Mouse (Mus musculus) retina, adult 2 months (tissue): ENCODE data around the gene Scaf1.

ENCODE experiments used
- DNase-seq: peaks from one replicate; pipeline ENCODE4 v3.0.0-alpha.2; 2012; ENCODE audit warnings: low read depth, low spot score

Gene Scaf1

GRCm38 (mm10) chr7:45015957-45016612, at the start of gene Scaf1:
Scaf1 (minus strand) TSS chr7:45016363.
- DNase-seq = peak; percentile 99

- peak; percentile 96 for DNase-seq
These were observed 46.2 kb upstream of the Scaf1 start, which contains the start of the genes Nosip and Prrg2 for GRCm38 (mm10) chr7:45062239-45062835. Nosip (plus strand) TSS chr7:45062429. Prrg2 (minus strand) TSS chr7:45062677.

- DNase-seq = no peak
These were observed 45.4 kb upstream of the Scaf1 start for GRCm38 (mm10) chr7:45061532-45062075.

- DNase-seq = no peak
These were observed 44.5 kb upstream of the Scaf1 start for GRCm38 (mm10) chr7:45060632-45061122.

- no peak for DNase-seq
These were observed 42.7 kb upstream of the Scaf1 start for GRCm38 (mm10) chr7:45058607-45059571.

- DNase-seq = no peak
These were observed 40.8 kb upstream of the Scaf1 start for GRCm38 (mm10) chr7:45056972-45057348.

- DNase-seq = no peak
These were observed 40.3 kb upstream of the Scaf1 start for GRCm38 (mm10) chr7:45056329-45056971.

- DNase-seq = peak; percentile 85
These were observed 37.9 kb upstream of the Scaf1 start for GRCm38 (mm10) chr7:45053931-45054510.

GRCm38 (mm10) chr7:45053117-45053930, 37.2 kb upstream of the Scaf1 start:
- peak; percentile 65 for DNase-seq

- DNase-seq = no peak
These were observed 36.6 kb upstream of the Scaf1 start, which contains the start of gene Prr12 for GRCm38 (mm10) chr7:45052862-45053116. Prr12 (minus strand) TSS chr7:45052881.

- no peak for DNase-seq
These were observed 36.2 kb upstream of the Scaf1 start for GRCm38 (mm10) chr7:45052181-45052861.

GRCm38 (mm10) chr7:45051601-45051974, 35.4 kb upstream of the Scaf1 start:
- no peak for DNase-seq

GRCm38 (mm10) chr7:45050945-45051600, 34.9 kb upstream of the Scaf1 start:
- DNase-seq = no peak

GRCm38 (mm10) chr7:45048923-45049657, 32.9 kb upstream of the Scaf1 start:
- DNase-seq = no peak

GRCm38 (mm10) chr7:45048001-45048890, 32.1 kb upstream of the Scaf1 start:
- DNase-seq = no peak

- no peak for DNase-seq
These were observed 31.3 kb upstream of the Scaf1 start for GRCm38 (mm10) chr7:45047491-45047890.

- no peak for DNase-seq
These were observed 30.7 kb upstream of the Scaf1 start for GRCm38 (mm10) chr7:45046853-45047350.
